Mouse (Mus musculus): ENCODE data around the gene Nr2c2ap.

The Nr2c2ap gene

GRCm38 (mm10) chr8:70131166-70131883 is at the start of gene Nr2c2ap:
TSS of gene Nr2c2ap (plus strand) at chr8:70131333.
- peak; percentile 86 for DNase-seq

GRCm38 (mm10) chr8:70081976-70082375 is 49.2 kb upstream of the Nr2c2ap start:
- DNase-seq: no peak

- peak; percentile 13 for DNase-seq
These were observed 47.8 kb upstream of the Nr2c2ap start, which contains the start of gene Hapln4 for GRCm38 (mm10) chr8:70083285-70083684. TSS of gene Hapln4 (plus strand) at chr8:70083457.

GRCm38 (mm10) chr8:70084191-70085065 is 46.7 kb upstream of the Nr2c2ap start:
- DNase-seq: no peak

GRCm38 (mm10) chr8:70086151-70086550 is 45.0 kb upstream of the Nr2c2ap start:
- no peak for DNase-seq

- DNase-seq: no peak
These were observed 43.9 kb upstream of the Nr2c2ap start for GRCm38 (mm10) chr8:70087237-70087636.

GRCm38 (mm10) chr8:70087836-70088650 is 43.1 kb upstream of the Nr2c2ap start:
- DNase-seq: peak; percentile 33

- no peak for DNase-seq
These were observed 41.7 kb upstream of the Nr2c2ap start for GRCm38 (mm10) chr8:70089296-70089960.

GRCm38 (mm10) chr8:70092786-70093185 is 38.3 kb upstream of the Nr2c2ap start:
- no peak for DNase-seq

- DNase-seq: no peak
These were observed 31.9 kb upstream of the Nr2c2ap start for GRCm38 (mm10) chr8:70099276-70099675.

- DNase-seq: no peak
These were observed 30.9 kb upstream of the Nr2c2ap start for GRCm38 (mm10) chr8:70100241-70100640.

GRCm38 (mm10) chr8:70104506-70104905 is 26.6 kb upstream of the Nr2c2ap start:
- DNase-seq: peak; percentile 44

- no peak for DNase-seq
These were observed 26.2 kb upstream of the Nr2c2ap start for GRCm38 (mm10) chr8:70104922-70105321.

- no peak for DNase-seq
These were observed 20.7 kb upstream of the Nr2c2ap start for GRCm38 (mm10) chr8:70110451-70110850.

- DNase-seq: no peak
These were observed 19.8 kb upstream of the Nr2c2ap start for GRCm38 (mm10) chr8:70111192-70111795.

- DNase-seq: no peak
These were observed 18.6 kb upstream of the Nr2c2ap start for GRCm38 (mm10) chr8:70112401-70113016.

- DNase-seq: no peak
These were observed 16.6 kb upstream of the Nr2c2ap start for GRCm38 (mm10) chr8:70114488-70114887.

GRCm38 (mm10) chr8:70114892-70115291 is 16.2 kb upstream of the Nr2c2ap start:
- DNase-seq: no peak

GRCm38 (mm10) chr8:70117611-70118010 is 13.5 kb upstream of the Nr2c2ap start:
- DNase-seq: peak; percentile 15

- no peak for DNase-seq
These were observed 12.1 kb upstream of the Nr2c2ap start for GRCm38 (mm10) chr8:70118726-70119700.
